Mouse (Mus musculus) 3134 (cell line): ENCODE measurements at regions not wholly inside any gene's neighbourhood (a gene's known extent, or its start where the extent isn't known, plus 50 kb on each side); places are given as distances from the start of the nearest gene placed in this dataset.

Source experiments
- DNase-seq: peaks from one replicate; pipeline ENCODE4 v3.0.0-alpha.2; 2011; ENCODE audit warnings: low spot score; ENCODE audit not compliant: insufficient read length; ENCODE audit errors: extremely low read depth

GRCm38 (mm10) chr9:68250011-68250410 is 403.6 kb upstream of the Rora start:
- no peak for DNase-seq

GRCm38 (mm10) chr9:68254218-68254617 is 399.4 kb upstream of the Rora start:
- no peak for DNase-seq

GRCm38 (mm10) chr9:68268551-68268950 is 385.0 kb upstream of the Rora start:
- DNase-seq = peak; percentile 0

- DNase-seq = no peak
Observed at GRCm38 (mm10) chr9:68302232-68302925, 351.2 kb upstream of the Rora start.

- no peak for DNase-seq
Observed at GRCm38 (mm10) chr9:68330721-68331120, 322.9 kb upstream of the Rora start.

GRCm38 (mm10) chr9:68340921-68341320 is 312.7 kb upstream of the Rora start:
- DNase-seq = no peak

- no peak for DNase-seq
Observed at GRCm38 (mm10) chr9:68341511-68341910, 312.1 kb upstream of the Rora start.

- no peak for DNase-seq
Observed at GRCm38 (mm10) chr9:68347426-68347825, 306.2 kb upstream of the Rora start.

GRCm38 (mm10) chr9:68351466-68351865 is 302.1 kb upstream of the Rora start:
- no peak for DNase-seq

GRCm38 (mm10) chr9:68354470-68354869 is 299.1 kb upstream of the Rora start:
- no peak for DNase-seq

- no peak for DNase-seq
Observed at GRCm38 (mm10) chr9:68356078-68356477, 297.5 kb upstream of the Rora start.

GRCm38 (mm10) chr9:68357231-68357630 is 296.4 kb upstream of the Rora start:
- no peak for DNase-seq

GRCm38 (mm10) chr9:68366973-68367372 is 286.6 kb upstream of the Rora start:
- no peak for DNase-seq

- no peak for DNase-seq
Observed at GRCm38 (mm10) chr9:68367556-68367955, 286.0 kb upstream of the Rora start.

- no peak for DNase-seq
Observed at GRCm38 (mm10) chr9:68372726-68373125, 280.9 kb upstream of the Rora start.

- no peak for DNase-seq
Observed at GRCm38 (mm10) chr9:68376222-68376621, 277.4 kb upstream of the Rora start.

GRCm38 (mm10) chr9:68381871-68382270 is 271.7 kb upstream of the Rora start:
- DNase-seq = no peak

- DNase-seq = no peak
Observed at GRCm38 (mm10) chr9:68400930-68401329, 252.7 kb upstream of the Rora start.

- no peak for DNase-seq
Observed at GRCm38 (mm10) chr9:68402176-68402845, 251.3 kb upstream of the Rora start.

GRCm38 (mm10) chr9:68402981-68403380 is 250.6 kb upstream of the Rora start:
- DNase-seq = no peak

- no peak for DNase-seq
Observed at GRCm38 (mm10) chr9:68403516-68403915, 250.1 kb upstream of the Rora start.

GRCm38 (mm10) chr9:68409786-68410185 is 243.8 kb upstream of the Rora start:
- DNase-seq = no peak
